Mouse (Mus musculus): ENCODE results near the gene Myef2. TPM values are rescaled to one million over a fixed set of nuclear protein-coding genes. Genes with fewer than 3 reads are reported as not detected.

Myef2 gene
- 12.1 TPM for polyA plus RNA-seq (2014; fragmentation: Illumina TruSeq; extraction: RNeasy Lipid Tissue Mini Kit (QIAGEN cat#74804); ENCODE audit: low read depth, low replicate concordance)

DNA sequence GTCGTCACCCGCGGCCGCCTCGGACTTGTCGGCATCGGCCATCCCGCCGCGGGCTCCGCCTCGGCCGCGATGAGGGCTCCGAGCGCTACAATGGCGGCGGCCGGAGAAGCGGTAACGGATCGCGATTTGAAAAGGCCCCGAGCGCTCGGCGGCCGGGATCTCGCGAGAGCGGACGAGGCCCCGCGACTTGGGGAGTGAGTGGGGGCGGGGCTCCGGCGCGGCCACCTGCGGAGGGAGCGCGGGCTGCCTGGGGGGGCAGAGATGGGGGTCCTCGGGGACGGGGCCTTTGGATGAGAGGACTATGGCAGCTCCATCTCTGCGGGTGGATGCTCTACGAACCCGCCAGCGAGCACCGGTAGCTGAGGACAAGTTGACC, at the start of gene Myef2:
Myef2 (minus strand) TSS at position 185 of the 376 bp plus-strand sequence.

DNA sequence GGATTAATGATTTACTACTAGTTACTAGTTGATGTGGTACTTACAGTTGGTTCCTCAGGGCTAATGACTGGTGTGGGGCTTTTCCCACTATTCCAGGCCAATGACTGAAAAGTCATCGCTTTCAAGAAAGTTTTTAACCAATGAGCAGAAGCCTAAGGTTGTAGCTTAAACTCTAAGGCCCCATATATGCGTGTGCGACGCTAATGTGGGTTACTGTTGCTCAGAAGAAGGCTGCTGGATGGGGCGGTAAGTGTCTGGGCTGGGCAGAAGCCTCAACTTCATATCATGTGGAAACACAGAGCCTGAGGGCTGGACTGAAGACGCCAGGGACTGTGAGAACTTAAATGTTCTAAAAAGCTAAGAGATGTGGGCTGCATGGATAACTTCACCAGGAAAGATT, 28.9 kb upstream of the Myef2 start, which contains the start of gene Slc12a1:
Slc12a1 (plus strand) TSS at position 118 of the 400 bp plus-strand sequence.

DNA sequence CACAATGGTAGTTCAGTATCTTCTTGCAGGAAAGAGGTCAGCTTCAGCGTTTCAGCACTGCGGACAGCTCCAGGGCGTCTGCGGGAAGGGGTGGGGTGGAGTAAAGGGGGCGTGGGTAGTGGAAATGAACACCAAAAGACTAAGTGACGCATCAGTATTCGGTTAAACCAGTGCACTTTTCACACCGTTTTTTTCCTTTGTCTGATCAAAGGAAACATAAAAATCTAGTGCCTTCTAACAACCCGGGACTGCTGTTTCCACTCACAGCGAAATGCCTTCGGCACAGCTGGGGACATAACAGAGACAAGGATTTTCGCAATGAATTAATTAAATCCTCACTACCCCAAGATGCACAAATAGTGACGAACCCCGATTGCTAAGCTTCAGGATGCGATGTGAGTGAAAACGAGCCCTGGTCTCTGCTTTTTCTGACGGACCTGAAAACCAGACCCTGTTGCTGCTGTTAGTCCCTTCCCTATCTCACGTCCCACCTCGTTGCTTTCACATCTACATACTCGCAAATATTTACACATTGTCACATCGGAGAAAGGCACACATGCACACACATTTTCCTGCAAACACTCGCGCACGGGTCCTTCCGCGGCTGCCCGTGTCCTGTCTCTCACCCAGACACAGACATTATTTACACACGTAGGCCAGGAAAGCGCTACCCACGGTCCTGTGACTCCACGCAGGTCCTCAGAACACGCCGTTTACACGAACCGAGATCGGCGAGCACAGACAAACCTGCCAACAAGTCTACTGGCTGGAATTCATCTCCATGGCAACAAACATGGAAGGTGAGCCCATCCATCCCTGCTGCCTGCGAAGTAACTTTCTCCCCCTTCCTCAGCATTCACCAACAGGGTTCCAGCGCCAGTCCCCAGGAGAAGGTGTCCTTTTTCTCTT, 12.7 kb upstream of the Myef2 start, which contains the start of gene Ctxn2:
Ctxn2 (plus strand) TSS at position 790 of the 909 bp plus-strand sequence.

DNA sequence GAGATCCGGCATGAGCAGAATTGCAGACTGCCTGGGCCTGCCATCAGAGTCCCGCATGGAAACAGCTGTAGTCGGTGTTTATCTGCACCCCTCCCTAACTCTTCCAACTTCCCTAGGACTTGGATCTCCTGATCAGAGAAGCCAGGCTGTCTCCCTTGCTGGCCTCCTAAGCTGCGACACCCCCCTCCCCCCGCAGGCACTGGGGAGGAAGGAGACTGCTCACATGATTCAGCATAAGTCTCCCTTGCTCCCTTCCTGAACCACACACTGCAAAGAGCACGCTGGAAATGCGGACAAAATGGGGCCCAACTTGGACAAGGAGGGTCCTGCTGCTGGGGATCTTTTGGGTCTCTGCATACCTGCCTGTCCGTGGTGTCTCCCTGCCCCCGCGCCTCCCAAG, 55.6 kb downstream of the Myef2 start, which contains the start of gene Slc24a5:
Slc24a5 (plus strand) TSS at position 231 of the 400 bp plus-strand sequence.

Other genes starting within 250 kb of the Myef2 start
- gene Slc24a5, start 55.5 kb downstream of the Myef2 start, polyA plus RNA-seq (2014; fragmentation: Illumina TruSeq; extraction: RNeasy Lipid Tissue Mini Kit (QIAGEN cat#74804); ENCODE audit: low read depth, low replicate concordance): 1.3 TPM
- gene Ctxn2, start 13.0 kb upstream of the Myef2 start, polyA plus RNA-seq (2014; fragmentation: Illumina TruSeq; extraction: RNeasy Lipid Tissue Mini Kit (QIAGEN cat#74804); ENCODE audit: low read depth, low replicate concordance): not detected
- gene Slc12a1, start 28.8 kb upstream of the Myef2 start, polyA plus RNA-seq (2014; fragmentation: Illumina TruSeq; extraction: RNeasy Lipid Tissue Mini Kit (QIAGEN cat#74804); ENCODE audit: low read depth, low replicate concordance): 0.08 TPM
- gene Dut, start 123.5 kb upstream of the Myef2 start, polyA plus RNA-seq (2014; fragmentation: Illumina TruSeq; extraction: RNeasy Lipid Tissue Mini Kit (QIAGEN cat#74804); ENCODE audit: low read depth, low replicate concordance): 9.4 TPM

All from liver, adult 10 weeks (tissue).